Mouse (Mus musculus) bone marrow, adult 2 months (tissue): ENCODE measurements around the gene Gbe1. TPM values are rescaled to one million over a fixed set of nuclear protein-coding genes. Genes with fewer than 3 reads are reported as not detected.

ENCODE experiments used
- H3K27ac ChIP-seq: fragments of 200-500 bp; 2 replicates; pipeline ENCODE4 v1.5.1; 2012; ENCODE audit warnings: low read depth, mild to moderate bottlenecking, control low read depth, inconsistent platforms, low read length; ENCODE audit not compliant: control insufficient read depth, poor library complexity, insufficient read depth
- H3K4me1 ChIP-seq: fragments of 200-500 bp; 2 replicates; pipeline ENCODE4 v1.6.1; 2011; ENCODE audit warnings: low read length; ENCODE audit not compliant: control insufficient read depth, insufficient read depth
- H3K4me3 ChIP-seq: fragments of 200-500 bp; replicated peaks from 2 replicates; pipeline ENCODE3; 2011; ENCODE audit warnings: mild to moderate bottlenecking, low read depth, low read length, control low read depth; ENCODE audit not compliant: control insufficient read depth
- CTCF ChIP-seq: fragments of 200-500 bp; IDR thresholded peaks from 2 replicates; pipeline ENCODE4 v1.5.1; 2011; ENCODE audit warnings: low read length, control low read depth; ENCODE audit not compliant: control insufficient read depth, insufficient read depth
- POLR2A ChIP-seq: fragments of 200-500 bp; IDR thresholded peaks from 2 replicates; pipeline ENCODE4 v1.6.1; 2011; ENCODE audit warnings: low read depth, mild to moderate bottlenecking, control low read depth, low read length, borderline replicate concordance; ENCODE audit not compliant: control insufficient read depth
- WGBS: fragments of 180-500 bp; shearing (Covaris S2); methylation state at CpG from one replicate; pipeline ENCODE4 v1.1.7; 2018; 5-methylcytosine and 5-hydroxymethylcytosine counted together
- polyA plus RNA-seq: library from polyadenylated mRNA; stranded (reverse); fragments of >200 nt; gene quantifications from 2 replicates; pipeline ENCODE4 v1.2.4, GENCODE M21; 2011; ENCODE audit warnings: low replicate concordance; ENCODE audit not compliant: missing spikeins, insufficient read depth, insufficient read length

Gbe1 gene
- polyA plus RNA-seq, 1 experiment: 3.9 TPM

DNA sequence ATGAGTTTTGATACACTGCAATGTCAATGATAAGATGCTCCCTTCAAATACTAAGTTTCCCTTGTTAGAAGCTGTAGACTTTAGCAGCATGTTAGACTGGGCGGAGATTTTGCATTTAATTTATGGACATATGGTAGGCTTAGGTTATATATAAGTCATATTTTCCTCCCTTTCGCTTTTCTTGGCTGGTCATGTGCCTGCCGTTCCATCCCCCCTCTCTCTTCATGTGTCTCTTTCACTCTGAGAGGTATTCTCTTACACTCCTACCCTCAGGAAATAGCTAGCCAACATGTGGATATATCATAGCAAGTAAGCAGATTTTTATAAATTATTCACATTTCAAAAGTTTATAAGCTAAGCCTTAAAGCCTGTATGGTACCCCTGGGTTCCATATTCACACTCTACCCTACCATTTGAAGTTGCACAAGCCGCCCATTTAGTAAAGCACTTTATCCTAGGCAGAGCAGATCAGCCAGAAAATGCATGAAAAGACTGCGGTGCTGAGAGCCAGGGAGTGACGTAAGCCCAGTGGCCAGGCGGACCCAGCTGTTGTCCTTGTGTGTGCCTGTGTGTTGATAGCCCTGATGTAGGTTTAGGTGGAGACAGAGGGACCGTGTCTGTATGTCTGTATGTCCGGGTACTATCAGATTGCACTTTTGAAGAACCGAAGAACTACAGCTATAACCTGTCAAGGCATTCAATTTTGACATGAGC lies 248.0 kb downstream of the Gbe1 start:
- TF ChIP-seq CTCF (no peak), POLR2A (no peak)
- no peak overlapping the region for H3K27ac ChIP-seq
- no peak overlapping the region for H3K4me3 ChIP-seq
- H3K4me1 ChIP-seq: no peaks in the 10 kb centered on the region
- WGBS: 86% methylated on average over 10 of the region's 10 CpGs

DNA sequence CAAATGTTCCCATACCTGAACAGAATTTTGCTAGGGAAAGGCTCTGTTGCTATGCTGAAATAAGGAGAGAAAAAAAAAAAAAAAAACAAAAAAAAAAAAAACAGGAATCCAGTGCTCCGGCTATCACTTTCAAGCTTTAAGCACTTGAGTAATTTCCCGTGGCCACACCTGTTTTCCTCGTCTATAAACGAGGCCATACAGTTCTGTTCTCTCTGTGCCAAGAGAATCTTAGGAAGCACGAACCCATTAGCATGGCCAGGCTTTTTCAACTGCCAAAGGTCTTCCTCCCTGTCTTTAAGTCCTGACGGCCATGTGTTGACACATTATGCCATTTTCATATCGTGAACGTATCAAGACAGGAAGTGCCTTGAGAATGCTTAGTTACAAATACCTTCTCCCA lies 248.8 kb downstream of the Gbe1 start:
- Histone ChIP-seq H3K4me3 (no peak overlapping the region), H3K4me1 (no peaks in the 10 kb centered on the region), H3K27ac (no peak overlapping the region)
- no peak for TF ChIP-seq CTCF
- no peak for TF ChIP-seq POLR2A
- WGBS: 80% methylated on average over 8 of the region's 8 CpGs

DNA sequence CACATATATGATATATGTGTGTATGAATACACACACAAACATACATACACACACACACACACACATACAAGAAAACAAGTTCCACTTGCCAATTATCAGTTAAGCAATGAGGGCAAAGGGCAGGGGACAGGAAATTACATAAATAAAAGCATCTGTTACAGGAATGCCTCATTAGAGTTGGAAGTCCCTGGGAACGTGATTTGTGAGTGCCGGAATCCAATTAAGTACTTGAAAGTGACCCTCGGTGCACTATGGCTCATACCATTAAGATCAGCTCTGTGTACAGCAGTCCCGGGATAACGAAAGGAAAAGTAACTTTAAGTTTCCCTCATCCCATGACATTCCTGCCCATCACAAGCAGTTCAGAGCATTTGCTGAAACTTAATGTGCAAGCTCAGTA lies 249.7 kb downstream of the Gbe1 start:
- 83% methylated on average over 5 of the region's 5 CpGs for WGBS
- H3K4me1 ChIP-seq: no peaks in the 10 kb centered on the region

DNA sequence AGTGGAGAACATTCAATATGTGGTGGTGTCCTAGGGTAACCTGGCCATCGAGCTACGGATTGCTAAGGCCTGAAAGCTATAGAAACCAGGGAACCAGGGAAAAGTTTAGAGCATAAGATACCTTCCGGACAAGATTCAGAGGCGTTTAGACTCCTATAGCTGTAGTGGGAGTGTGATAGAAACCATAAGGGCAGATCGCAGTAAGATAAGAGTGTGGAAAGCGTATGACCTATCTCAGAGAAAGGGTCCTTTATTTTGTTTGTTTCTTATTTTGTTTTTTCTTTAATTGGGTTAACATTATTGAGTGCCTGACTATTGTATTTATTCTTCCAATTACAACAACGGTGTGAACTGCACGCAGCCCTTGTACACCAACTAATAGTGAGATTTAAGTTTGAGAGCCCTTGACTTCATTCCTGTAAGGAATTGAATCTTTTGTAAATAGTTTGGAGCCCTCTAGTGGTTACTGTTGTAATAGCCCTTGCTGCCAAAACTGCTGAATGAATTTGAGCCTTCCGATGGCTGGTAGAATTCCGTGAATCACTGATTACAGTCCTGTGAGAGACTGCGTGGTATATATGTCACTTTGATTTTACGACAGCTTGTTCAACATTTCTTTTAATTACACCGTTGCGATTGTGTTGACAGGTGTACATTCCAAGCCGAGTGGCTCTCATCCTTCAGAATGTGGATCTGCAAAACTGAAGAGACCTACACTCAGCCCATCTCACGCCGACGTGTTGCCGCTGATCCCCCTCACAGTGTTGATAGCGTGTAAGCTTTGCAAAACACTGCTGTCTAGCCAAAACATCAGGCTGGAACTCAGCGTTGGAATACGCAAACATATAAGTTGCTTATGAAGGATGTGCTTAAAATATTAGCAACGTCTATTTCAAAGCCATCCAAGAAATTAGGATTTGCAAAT lies 254.9 kb downstream of the Gbe1 start:
- no peak overlapping the region for H3K4me3 ChIP-seq
- TF ChIP-seq POLR2A: no peak
- no peak for TF ChIP-seq CTCF
- WGBS: 62% methylated on average over 23 of the region's 23 CpGs
- no peaks in the 10 kb centered on the region for H3K4me1 ChIP-seq
- no peak overlapping the region for H3K27ac ChIP-seq

More for the DNA sequence above, 249.7 kb downstream of the Gbe1 start:
- H3K27ac ChIP-seq: no peak overlapping the region
- no peak for TF ChIP-seq POLR2A
- TF ChIP-seq CTCF: no peak
- H3K4me3 ChIP-seq: no peak overlapping the region

DNA sequence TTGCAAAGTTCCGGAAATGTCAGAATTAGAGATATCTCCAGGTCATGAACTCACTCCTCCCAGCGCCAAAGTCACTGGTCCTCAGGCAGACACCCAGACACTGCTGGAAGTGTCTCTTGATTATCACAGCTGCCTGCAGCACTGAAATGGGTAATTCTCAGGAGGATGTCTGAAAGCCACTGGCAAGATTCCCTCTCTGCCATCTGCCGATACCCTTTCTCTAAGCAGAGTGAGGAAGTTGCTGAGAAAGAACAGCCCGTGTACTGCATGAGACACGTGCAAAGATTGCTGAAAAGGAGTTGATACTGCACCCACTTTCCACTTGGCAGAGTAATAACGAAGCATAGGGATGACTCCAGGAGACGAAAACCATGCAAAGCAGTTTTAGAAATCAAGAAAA lies 272.2 kb downstream of the Gbe1 start:
- TF ChIP-seq POLR2A (no peak), CTCF (no peak)
- H3K4me1 ChIP-seq: no peaks in the 10 kb centered on the region
- H3K4me3 ChIP-seq: no peak overlapping the region
- H3K27ac ChIP-seq: no peak overlapping the region
- no CpG with 5 or more reads among the region's 7 CpGs for WGBS

DNA sequence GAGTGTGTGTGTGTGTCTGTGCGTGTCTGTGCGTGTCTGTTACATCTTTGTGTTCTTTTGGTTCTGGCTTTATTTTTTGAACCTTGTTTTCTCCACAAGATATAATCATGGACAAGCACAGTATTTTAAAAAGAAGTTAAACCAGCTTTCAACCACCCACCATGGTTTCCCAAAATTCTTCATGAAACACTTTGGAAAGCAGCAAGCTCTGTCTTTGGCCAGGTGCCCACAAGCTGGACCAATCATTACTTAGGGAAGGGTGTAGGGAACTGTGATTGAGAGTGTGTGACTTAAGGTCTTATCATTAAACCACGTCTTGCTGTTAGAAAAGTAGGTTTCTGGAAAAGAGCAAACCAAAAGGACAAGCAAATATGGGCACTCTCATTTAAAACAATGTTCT lies 288.6 kb downstream of the Gbe1 start:
- Histone ChIP-seq H3K4me3 (no peak overlapping the region), H3K4me1 (no peaks in the 10 kb centered on the region), H3K27ac (no peak overlapping the region)
- no peak for TF ChIP-seq CTCF
- TF ChIP-seq POLR2A: no peak
- 81% methylated on average over 3 of the region's 3 CpGs for WGBS

DNA sequence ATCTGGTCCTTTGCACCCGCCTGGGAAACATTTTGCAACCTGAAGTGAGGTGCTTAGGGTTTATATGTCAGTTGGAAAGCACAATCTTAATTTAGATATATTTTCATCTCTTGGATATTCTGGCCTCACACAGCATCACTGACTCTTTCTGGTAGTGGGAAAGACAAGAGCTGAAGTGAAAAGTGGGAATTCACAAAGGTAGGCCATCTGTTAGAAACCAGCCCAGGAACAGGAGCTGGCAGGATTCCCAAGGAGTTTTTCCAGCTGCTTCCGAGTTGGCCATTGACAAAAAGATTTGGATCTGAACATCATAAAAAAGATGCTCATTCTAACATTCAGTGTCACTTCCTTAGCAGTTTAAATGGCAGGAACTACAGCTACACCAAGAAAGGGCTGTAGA lies 294.6 kb downstream of the Gbe1 start:
- TF ChIP-seq CTCF (no peak), POLR2A (no peak)
- 76% methylated on average over 2 of the region's 2 CpGs for WGBS
- Histone ChIP-seq H3K27ac (no peak overlapping the region), H3K4me3 (no peak overlapping the region), H3K4me1 (no peaks in the 10 kb centered on the region)

DNA sequence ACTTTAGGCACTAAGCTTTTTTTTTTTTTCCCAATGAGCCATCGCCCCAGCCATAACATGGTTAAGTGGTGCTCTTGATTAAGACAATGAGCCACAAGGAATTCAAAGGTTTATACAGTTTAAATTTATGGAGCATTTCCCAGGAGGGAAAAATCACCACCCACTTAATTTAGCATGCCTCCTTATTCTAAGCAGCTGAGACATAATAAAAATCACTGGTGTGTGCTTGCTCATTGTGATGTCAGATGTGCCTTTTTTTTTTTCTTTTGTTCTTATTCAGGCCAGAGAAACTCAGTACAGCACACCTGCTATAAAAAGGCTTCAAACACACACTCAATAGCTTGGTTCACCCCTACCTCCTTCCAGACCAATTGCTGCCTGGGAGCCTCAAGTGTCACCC lies 303.9 kb downstream of the Gbe1 start:
- WGBS: 81% methylated on average over 1 of the region's 1 CpGs
- H3K4me3 ChIP-seq: no peak overlapping the region
- no peak overlapping the region for H3K27ac ChIP-seq
- no peaks in the 10 kb centered on the region for H3K4me1 ChIP-seq
- TF ChIP-seq CTCF (no peak), POLR2A (no peak)

DNA sequence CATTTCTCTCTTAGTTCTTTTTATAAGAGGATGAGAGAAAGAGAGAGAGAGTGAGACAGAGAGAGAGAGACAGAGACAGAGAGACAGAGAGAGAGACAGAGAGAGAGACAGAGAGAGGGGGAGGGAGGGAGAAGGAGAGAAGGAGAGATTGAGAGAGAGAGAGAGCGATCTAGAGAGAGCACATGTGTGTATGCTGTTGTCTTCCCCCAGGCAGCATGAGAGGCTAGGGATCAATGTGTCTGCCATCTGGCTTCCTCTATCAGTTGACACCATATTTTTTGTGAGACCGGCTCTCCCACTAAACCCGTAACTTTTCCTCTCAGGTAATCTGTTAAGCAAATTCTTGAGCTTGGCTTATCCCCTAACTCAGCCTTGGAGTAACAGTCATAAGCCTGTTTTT lies 304.4 kb downstream of the Gbe1 start:
- WGBS: 91% methylated on average over 3 of the region's 3 CpGs
- Histone ChIP-seq H3K4me1 (no peaks in the 10 kb centered on the region), H3K27ac (no peak overlapping the region), H3K4me3 (no peak overlapping the region)
- TF ChIP-seq CTCF (no peak), POLR2A (no peak)
